Mouse (Mus musculus): ENCODE results near the gene Hrasls. TPM values are rescaled to one million over a fixed set of nuclear protein-coding genes. Genes with fewer than 3 reads are reported as not detected.
A peak's percentile ranks its signal among the peaks of the same experiment; 100 is the strongest.

Gene Hrasls
- 10 to 100 TPM; 17.5 to 20.2 TPM for total RNA-seq (2021)
- long read RNA-seq, experiment 1, transcript Hrasls-204 (4 exons, 854 nt) = minor isoform, 9 of 25 reads
- long read RNA-seq, experiment 1, transcript Hrasls-201 (4 exons, 2,916 nt) = major isoform, 11 of 25 reads
- long read RNA-seq, experiment 1, partial matches to known transcripts = 1 of 25 reads
- long read RNA-seq, experiment 1, other reads (novel, unspliced or antisense) = 2 of 25 reads
- long read RNA-seq, experiment 2, transcript Hrasls-204 (4 exons, 854 nt) = major isoform, 18 of 38 reads
- long read RNA-seq, experiment 2, transcript Hrasls-201 (4 exons, 2,916 nt) = minor isoform, 10 of 38 reads
- long read RNA-seq, experiment 2, partial matches to known transcripts = 2 of 38 reads
- long read RNA-seq, experiment 2, other reads (novel, unspliced or antisense) = 5 of 38 reads

DNA sequence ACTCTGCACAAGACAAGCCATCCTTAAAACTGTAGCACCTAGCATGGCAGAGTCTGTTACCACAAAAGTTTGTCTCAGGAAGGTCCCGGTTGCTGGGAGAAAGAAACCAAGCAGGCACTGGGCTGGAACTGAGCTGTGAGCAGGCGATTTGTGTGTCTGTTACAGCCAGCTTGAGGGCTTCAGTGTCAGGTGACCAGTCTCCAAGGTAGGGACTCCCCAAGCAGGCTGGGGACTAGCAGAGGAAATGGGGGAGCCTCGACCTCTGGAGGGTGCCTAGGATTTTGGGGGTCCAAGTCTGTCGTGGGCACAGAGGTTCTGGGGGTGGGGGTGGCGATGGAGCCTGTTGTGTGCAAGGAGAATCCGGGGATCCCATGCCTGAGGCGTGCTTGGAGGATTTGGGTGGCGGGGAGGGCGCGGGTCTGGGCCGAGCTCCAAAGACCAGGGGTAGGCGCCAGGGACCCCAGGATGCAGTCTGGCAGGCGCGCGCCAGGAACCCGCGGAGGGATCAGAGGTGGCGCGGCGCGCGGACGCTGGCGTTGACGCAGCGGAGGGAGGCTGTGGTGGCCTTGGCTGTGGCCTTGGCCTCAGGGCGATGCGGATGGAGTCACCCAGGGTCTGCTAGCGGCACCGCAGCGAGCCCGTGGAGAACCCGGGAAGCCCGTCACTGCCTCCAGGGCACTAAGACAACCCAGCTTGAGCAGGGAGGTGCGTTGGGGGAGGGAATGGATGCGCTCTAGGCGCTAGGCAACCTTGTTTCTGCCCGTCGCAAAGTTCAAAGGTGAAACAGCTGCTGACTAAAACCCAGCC lies at the start of gene Hrasls:
Hrasls (plus strand) TSS at position 91 of the 807 bp plus-strand sequence.
- intact Hi-C loops (cut with DNase I) = loop anchor here (10.0 kb wide), 1 partner anchor 365 kb away; the partner anchor contains the start of gene Opa1
- peak in 1 of 2 experiments; percentile 40 for DNase-seq (ENCODE audit: low spot score in 2 of 2)

DNA sequence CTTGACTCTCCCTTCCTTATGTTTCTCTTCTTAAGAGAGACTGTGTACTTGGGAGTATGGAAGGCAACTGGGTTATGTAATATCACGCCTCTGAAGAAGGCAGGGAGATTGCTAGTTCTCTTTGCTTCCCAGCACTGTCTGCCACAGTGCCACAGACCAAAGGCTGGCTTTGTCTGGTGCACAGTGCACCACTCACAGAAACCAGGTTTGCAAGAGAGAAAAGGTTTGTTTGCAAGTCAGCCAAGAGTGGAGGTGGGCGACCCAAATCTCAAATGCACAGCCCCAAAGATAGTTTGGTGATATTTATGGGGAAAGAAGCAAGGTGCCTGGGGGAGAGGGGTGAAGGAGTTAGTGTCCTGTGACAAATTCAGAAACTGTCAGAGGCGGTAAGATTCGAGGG lies 47.2 kb upstream of the Hrasls start:
- intact Hi-C loops (cut with DNase I) = no loop called here
- DNase-seq (ENCODE audit: low spot score in 2 of 2) = peak in 1 of 2 experiments; percentile 36

DNA sequence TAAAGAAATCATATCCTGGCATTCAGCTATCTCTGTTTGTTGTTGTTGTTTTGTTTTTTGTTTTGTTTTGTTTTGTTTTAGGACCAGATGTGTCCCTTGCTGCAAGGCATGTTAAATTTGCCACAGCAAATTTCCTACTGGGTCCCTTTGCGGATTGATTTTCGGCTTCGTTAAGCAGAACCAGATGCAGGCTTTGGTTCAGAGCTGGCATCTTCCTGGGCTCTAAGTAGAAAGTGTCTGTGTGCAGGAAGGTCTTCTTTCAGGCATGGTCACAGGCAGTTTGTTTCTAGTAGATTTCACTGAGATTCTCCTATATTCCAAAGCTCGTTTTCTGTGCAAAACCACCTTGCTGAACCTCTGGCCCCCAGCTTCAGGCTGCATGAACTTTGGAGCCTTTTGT lies 42.4 kb upstream of the Hrasls start:
- DNase-seq (ENCODE audit: low spot score in 2 of 2) = no peak
- intact Hi-C loops (cut with DNase I) = no loop called here

DNA sequence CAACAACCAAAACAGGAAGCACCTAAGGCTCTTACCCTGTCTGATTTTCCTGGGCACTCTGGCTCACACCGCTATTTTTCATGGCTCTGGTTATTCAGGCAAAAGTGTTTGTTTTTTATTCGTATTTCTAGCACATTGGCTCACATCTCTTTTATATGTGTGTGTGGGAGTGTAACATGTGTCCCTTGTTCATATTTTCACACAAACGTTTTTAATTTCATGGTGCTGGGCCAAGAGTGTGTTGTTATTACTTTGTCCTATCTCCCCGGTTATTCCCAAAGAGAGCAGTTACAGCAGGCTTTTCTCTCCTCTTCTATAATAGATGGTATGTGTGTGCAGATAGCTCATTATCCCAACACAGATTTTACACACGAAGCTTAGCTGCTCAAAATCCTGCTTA lies 37.8 kb upstream of the Hrasls start:
- intact Hi-C loops (cut with DNase I) = no loop called here
- peak in 1 of 2 experiments; percentile 38 for DNase-seq (ENCODE audit: low spot score in 2 of 2)

DNA sequence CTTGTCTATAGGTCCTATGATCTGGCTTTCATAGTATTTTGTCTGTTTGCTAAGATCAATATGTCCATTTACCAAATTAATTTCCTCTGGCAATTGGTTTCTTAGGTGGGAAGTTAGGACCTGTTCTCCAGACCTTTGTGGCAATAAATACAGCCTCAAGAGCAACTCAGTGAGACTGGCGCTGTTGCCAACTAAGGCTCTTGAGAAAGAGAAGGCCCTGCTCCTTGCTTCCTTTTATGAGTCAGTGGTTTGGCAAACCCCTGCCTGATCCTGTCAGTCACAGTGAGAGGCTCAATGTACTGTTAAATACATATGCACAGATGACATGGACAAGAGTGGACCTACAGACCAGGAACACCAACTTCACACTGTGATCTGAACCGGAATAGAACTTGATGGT lies 36.3 kb upstream of the Hrasls start:
- intact Hi-C loops (cut with DNase I) = no loop called here
- DNase-seq (ENCODE audit: low spot score in 2 of 2) = no peak

DNA sequence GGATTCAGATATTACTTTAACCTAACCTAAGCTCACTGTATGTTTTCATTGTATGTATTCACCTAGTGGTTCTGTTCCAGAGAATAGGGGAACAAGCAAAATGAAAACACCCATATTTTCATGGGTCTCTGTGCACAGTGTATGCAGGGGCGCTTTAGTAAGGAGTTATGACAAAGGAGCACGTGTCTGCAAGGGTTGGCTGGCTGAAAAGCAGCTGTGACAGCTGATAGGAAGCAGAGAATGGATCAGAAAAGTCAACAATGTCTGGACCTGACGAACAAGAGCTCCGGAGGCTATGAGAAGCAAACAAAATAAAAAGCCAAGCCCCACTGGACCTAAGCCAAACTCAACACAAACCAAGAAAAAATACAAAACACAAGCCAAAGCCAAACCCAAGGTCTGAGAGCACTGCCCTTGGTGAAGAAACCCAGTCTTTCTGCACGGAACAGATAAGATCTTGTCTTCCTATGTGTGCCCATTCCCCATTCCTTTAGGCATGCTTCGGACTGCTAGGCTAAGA lies 34.6 kb upstream of the Hrasls start:
- intact Hi-C loops (cut with DNase I) = no loop called here
- DNase-seq (ENCODE audit: low spot score in 2 of 2) = no peak

DNA sequence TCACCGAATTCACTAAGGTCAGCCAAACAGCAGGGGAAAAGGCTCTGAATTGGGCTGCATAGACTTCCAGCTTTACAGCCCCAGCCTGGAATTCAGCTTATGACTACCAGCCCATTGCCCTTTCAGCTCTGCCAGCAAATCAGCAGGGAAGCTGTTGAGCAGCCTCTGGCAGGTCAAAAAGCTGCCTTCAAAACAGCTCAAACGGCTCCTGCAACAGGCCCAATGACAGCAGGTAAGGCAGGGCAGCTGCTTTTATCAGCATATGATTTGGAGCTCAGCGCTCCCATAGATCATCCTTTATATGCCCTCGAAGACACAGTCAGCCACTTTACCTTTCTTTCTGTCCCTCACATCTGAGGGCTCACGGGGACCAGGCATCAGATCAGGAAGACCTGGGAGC lies 16.6 kb upstream of the Hrasls start:
- no peak for DNase-seq (ENCODE audit: low spot score in 2 of 2)
- intact Hi-C loops (cut with DNase I) = no loop called here

DNA sequence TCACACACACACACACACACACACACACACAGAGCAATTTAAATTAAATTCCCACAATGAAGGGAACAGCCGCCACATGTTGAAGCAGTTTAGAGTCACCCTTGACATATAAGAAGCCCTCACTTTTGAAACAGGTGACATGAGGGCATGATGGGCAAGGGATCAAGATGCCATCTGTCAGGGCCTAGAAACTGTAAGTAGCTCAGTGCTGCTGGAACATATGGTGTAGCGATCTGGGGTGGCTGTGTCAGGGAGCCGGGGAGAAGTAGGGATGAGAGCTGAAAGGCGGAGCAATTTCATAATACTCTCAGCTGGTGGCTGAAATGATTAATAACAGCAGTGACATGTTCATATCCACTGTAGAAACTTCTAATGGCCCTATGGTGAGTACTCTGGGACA lies 15.5 kb upstream of the Hrasls start:
- no peak for DNase-seq (ENCODE audit: low spot score in 2 of 2)
- intact Hi-C loops (cut with DNase I) = no loop called here

DNA sequence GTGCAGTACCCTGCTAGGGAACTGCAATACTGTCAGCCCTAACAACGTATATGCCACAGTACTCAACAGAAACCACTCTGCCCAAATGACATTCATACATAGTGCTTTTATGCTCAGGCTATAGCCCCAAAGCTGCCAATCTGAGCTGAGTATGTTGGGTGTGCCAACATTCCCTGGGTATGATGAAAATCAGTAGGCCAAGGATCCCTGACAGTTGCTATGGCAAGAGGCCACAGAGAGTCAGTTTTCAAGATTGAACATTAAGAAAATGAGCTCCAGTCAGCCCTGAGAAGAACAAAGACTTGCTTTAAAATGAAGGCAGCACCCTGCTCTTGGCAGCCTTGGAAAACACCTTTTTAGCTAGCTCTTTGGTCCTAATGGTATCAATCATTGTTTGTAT lies 14.3 kb upstream of the Hrasls start:
- intact Hi-C loops (cut with DNase I) = no loop called here
- no peak for DNase-seq (ENCODE audit: low spot score in 2 of 2)

DNA sequence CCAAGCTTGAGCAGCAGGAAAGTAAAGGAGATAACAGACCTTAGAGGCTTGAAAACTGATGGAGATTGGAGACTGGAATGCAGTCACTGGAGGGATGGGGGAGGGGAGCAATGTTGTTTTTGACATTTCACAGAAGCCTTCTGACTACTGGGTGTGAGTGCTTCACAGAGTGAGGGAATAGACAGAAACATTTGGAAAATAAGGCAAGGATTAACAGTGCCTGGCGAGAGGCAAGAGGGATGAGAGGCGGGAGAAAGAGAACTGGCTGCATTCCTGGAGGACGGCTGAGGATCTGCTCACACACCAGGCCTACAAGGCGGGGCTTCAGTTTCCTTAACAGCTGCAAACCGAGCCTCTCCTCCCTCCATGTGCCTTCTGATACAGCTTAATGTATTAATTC lies 11.0 kb upstream of the Hrasls start:
- intact Hi-C loops (cut with DNase I) = no loop called here
- DNase-seq (ENCODE audit: low spot score in 2 of 2) = peak; percentile 39 to 45

DNA sequence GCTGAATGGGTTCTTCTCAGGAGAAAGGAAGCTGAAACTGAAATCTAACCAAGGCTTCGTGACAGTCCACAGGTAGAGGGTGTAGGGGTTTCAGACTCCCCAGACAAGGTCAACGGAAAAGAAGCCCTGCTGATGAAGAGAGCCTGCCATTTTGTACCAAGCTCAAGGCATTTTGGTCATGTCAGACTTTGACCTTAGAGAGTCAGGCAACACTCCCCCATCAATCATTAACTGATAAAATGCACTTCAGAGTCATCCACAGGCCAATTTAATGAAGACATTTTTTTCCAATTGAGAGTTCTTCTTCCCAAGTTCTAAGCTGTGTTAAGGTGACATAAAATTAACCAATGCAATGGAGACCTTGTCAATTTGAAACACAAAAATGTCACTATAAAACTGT lies 8.3 kb upstream of the Hrasls start:
- DNase-seq (ENCODE audit: low spot score in 2 of 2) = no peak
- intact Hi-C loops (cut with DNase I) = loop anchor here (10.0 kb wide), 1 partner anchor 374 kb away; the partner anchor contains the start of gene Opa1

DNA sequence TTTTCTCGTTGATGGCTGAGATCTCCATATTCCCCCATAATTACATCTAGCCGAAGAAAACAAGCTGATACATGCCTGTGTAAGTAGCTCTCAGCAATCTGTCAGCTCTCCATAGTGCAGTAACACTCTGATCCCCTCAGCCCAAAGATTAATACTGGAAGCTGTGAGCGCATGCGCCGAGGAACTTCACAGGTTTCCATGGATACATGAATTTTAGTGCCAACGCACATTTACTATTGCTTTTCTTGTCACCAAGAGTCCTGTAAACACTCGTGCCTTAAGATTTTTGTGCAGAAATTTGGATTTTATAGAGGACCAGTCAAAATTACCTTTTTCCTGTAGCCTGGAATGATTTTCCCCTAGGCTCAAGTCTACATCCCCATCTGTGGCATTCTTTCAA lies 4.6 kb upstream of the Hrasls start:
- peak; percentile 54 to 72 for DNase-seq (ENCODE audit: low spot score in 2 of 2)
- intact Hi-C loops (cut with DNase I) = loop anchor here (10.0 kb wide), 1 partner anchor 370 kb away; the partner anchor contains the start of gene Opa1

DNA sequence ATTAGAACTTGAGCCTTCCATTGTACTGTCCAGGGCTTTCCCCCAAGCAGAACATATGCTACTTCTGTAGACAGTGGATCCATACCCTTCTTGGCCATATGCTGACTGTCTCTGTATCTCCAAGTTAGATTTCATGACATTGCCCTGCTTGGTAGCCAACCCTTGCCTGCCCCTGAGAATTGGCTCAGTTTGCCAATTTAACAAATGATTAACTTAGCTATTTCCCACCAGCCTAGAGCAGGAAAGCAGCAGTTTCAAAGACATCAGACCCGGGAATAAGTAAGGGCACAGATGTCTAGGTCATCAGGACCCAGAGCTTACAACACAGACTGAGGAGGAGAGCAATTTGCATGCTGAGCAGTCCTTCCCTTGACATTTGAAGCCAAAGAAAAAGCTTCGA lies 3.9 kb upstream of the Hrasls start:
- intact Hi-C loops (cut with DNase I) = loop anchor here (10.0 kb wide), 1 partner anchor 369 kb away; the partner anchor contains the start of gene Opa1
- DNase-seq (ENCODE audit: low spot score in 2 of 2) = no peak

DNA sequence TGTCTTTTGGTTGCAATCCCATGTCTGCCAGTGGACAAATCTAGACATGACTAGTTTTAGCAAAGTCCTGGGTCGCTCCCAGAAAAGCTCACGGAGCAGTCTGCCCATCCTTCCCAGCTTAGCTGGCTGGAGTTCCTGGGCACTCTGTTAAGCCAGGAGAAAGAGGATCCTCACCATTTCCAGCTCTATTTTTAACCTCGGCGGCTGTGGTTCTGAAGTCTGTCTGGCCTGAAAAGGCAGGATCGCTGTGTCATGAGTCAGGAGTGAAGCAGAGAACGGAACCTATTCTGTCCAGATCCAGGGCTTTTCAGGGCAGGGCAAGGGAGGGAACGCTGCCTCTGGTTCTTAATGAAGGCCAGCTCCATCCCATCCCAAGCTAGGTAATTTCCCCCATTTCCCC lies 654 bp upstream of the Hrasls start:
- DNase-seq (ENCODE audit: low spot score in 2 of 2) = peak in 1 of 2 experiments; percentile 30
- intact Hi-C loops (cut with DNase I) = loop anchor here (10.0 kb wide), 1 partner anchor 366 kb away; the partner anchor contains the start of gene Opa1

DNA sequence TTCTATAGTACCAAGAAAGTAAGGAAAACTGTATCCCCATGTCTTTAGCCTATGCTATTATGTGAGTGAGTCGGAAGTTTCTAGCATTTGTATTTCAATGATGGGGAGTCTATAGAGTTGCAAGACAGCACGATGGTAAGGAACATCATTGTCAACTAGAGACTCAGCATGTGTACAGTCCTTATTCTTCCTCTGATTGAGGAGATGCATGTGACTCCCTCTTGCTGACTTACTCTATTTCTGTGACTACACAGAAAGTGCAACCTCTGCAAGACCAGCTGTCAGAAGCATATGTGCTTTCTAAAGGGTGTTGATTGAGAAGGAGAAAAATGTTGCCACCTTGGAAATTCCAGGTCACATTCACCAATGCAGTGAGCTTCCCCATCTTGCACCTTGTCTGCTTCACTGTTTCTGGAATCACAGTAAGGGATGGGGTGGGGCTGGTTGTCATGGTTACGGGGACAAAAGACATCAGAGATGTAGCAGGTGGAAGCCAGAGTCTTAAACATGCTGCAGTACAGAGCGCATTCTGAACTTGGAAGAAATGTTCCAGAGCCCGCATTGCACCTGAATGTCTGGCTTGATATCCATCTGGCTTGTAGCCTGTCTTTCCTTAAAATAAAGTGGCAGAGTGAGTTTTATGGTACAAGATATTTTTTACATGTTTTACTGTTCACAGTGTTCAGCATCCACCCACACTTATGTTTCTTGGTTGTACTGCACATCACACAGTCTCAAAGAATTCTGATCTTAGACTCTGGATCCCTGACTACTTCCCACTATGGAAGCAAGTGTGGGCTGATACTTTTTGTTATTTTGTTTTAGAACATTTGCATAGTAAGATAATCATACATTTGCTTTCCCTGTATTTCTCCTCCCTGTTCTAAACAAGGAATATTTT lies 7.2 kb downstream of the Hrasls start:
- intact Hi-C loops (cut with DNase I) = no loop called here
- DNase-seq (ENCODE audit: low spot score in 2 of 2) = peak; percentile 69 to 92

DNA sequence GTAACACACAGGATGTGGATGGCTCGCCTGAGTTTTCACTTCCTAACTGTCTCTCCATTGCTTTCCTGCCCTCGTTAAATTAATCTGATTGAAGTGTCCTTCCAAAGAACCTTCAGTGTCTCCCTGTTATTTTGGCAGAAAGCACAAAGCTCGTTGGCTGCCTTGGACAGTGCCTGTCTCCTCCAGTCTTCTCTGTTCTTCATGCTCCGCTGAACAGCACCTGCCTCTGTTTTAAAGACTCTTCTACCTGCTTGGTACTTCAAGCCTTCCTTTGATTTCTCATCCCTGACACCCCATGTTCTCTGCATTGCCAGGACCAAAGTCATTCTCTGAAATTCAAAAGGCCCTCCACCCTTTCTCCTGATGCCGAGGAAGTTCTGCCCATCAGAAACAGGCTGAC lies 26.5 kb downstream of the Hrasls start:
- intact Hi-C loops (cut with DNase I) = no loop called here
- DNase-seq (ENCODE audit: low spot score in 2 of 2) = no peak

DNA sequence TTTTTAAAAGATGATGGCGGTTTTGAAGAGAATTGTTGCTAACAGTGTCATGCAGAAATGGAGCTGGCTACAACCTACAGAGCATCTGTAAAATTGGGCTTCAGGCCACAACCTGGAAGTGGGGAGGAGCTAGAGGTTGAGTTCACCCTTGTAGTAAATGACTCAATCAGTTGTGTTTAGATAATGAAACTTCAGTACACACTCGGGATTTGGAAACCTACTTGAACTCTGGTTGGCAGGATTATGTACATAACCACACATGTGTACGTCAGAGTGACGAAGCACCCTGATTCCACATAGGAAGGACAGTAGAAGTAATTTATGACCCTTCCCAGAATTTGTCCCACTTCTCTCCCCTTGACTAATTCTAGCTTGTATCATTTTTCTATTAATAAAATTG lies 44.8 kb downstream of the Hrasls start:
- intact Hi-C loops (cut with DNase I) = no loop called here
- DNase-seq (ENCODE audit: low spot score in 2 of 2) = no peak
